Mouse (Mus musculus) ES-E14 (cell line): ENCODE measurements around the gene Tmem110. TPM values are rescaled to one million over a fixed set of nuclear protein-coding genes. Genes with fewer than 3 reads are reported as not detected.

Source experiments
- DNase-seq: peaks from one replicate; pipeline ENCODE4 v3.0.0-alpha.2; 2013; ENCODE audit warnings: low read depth, low spot score
- H3K27ac ChIP-seq: 2 replicates; pipeline ENCODE4 v1.5.1; 2012; ENCODE audit warnings: low read depth, mild to moderate bottlenecking, low read length, moderate library complexity, mixed read lengths; ENCODE audit not compliant: poor library complexity, insufficient read depth, severe bottlenecking
- H3K36me3 ChIP-seq: 2 replicates; pipeline ENCODE4 v1.6.1; 2012; ENCODE audit warnings: mild to moderate bottlenecking, low read length, moderate library complexity, mixed read lengths; ENCODE audit not compliant: control insufficient read depth, poor library complexity, insufficient read depth, severe bottlenecking
- H3K4me1 ChIP-seq, 2 experiments: fragments of 150-350 bp in 1 of 2; sonication (generic) in 1 of 2; 2 replicates each; pipeline ENCODE4 v1.6.1; 2012; ENCODE audit warnings: low read length in 2 of 2, mild to moderate bottlenecking in 1 of 2, mixed read lengths in 1 of 2; ENCODE audit not compliant: control insufficient read depth in 2 of 2, insufficient read depth in 2 of 2, poor library complexity in 1 of 2
- H3K4me3 ChIP-seq, 2 experiments: fragments of 150-350 bp in 1 of 2; sonication (generic) in 1 of 2; 2 replicates each; pipeline ENCODE4 v1.5.1; 2012; ENCODE audit warnings: low read length in 2 of 2, low read depth in 1 of 2, mild to moderate bottlenecking in 1 of 2, mixed read lengths in 1 of 2; ENCODE audit not compliant: insufficient read depth in 1 of 2, poor library complexity in 1 of 2, severe bottlenecking in 1 of 2
- H3K9ac ChIP-seq: 2 replicates; pipeline ENCODE4 v1.6.1; 2012; ENCODE audit warnings: low read depth, mild to moderate bottlenecking, low read length, mixed read lengths; ENCODE audit not compliant: poor library complexity, insufficient read depth, severe bottlenecking
- H3K9me3 ChIP-seq: fragments of 150-350 bp; sonication (generic); 2 replicates; pipeline ENCODE4 v1.6.1; 2012; ENCODE audit warnings: low read depth, mild to moderate bottlenecking, low read length; ENCODE audit not compliant: control insufficient read depth, insufficient read depth
- CHD2 ChIP-seq: IDR thresholded peaks from 2 replicates; pipeline ENCODE4 v1.6.1; 2014; ENCODE audit warnings: mild to moderate bottlenecking, low read depth, low read length, inconsistent platforms
- HCFC1 ChIP-seq: IDR thresholded peaks from 2 replicates; pipeline ENCODE4 v1.6.1; 2012; ENCODE audit warnings: low read length, inconsistent platforms, borderline replicate concordance; ENCODE audit not compliant: insufficient read depth
- MAFK ChIP-seq: IDR thresholded peaks from 2 replicates; pipeline ENCODE4 v1.6.1; 2014; ENCODE audit warnings: mild to moderate bottlenecking, low read depth, low read length, inconsistent platforms; ENCODE audit not compliant: insufficient read depth
- ZC3H11A ChIP-seq: IDR thresholded peaks from 2 replicates; pipeline ENCODE4 v1.6.1; 2012; ENCODE audit warnings: low read depth, mild to moderate bottlenecking, inconsistent platforms, low read length, borderline replicate concordance
- ZNF384 ChIP-seq: IDR thresholded peaks from 2 replicates; pipeline ENCODE4 v1.6.1; 2012; ENCODE audit warnings: low read depth, low read length, inconsistent platforms
- in situ Hi-C, 2 experiments: fragments of 600-800 bp; cut with MboI; formaldehyde crosslinking; loops; one replicate each; pipeline ENCODE4 v1.15.1; 2025; ENCODE audit warnings: low sequenced_read_pairs in 2 of 2, inconsistent platforms in 1 of 2; ENCODE audit not compliant: unreplicated experiment in 2 of 2
- total RNA-seq: library from RNA; depleted of rRNA; stranded (reverse); fragments of 300-350 nt; gene quantifications from 2 replicates; pipeline ENCODE4 v1.2.3, GENCODE M21; 2012; rRNA removed

Tmem110 gene
- total RNA-seq, 1 experiment: 21.8 TPM

DNA sequence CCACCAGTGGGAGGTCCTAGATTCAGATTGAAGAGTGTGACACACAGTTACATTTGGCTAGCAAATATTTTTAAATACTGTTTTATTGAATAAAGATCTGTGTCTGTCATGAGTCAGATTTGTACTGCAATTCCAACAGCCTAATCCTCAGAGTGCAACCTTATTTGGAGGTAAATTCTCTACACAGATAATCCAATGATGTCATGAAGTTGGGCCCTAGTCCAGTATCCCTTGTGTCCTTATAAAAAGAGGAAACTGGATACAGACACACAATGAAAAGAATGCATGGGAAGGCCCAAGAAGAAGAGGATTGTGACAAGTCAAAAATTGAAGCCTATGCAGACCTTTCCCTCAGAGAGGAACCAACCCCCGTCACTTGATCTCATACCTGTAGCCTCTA is 91.1 kb downstream of the Tmem110 start:
- no peak overlapping the region for H3K4me3 ChIP-seq
- H3K27ac ChIP-seq: no peak overlapping the region
- H3K36me3 ChIP-seq: no peaks in the 10 kb centered on the region
- H3K4me1 ChIP-seq: no peaks in the 10 kb centered on the region
- no peak for DNase-seq
- TF ChIP-seq HCFC1 (no peak), ZC3H11A (no peak), MAFK (no peak), ZNF384 (no peak), CHD2 (no peak)
- H3K9me3 ChIP-seq: no peaks in the 10 kb centered on the region
- H3K9ac ChIP-seq: no peak overlapping the region
- in situ Hi-C loops: no loop called here

DNA sequence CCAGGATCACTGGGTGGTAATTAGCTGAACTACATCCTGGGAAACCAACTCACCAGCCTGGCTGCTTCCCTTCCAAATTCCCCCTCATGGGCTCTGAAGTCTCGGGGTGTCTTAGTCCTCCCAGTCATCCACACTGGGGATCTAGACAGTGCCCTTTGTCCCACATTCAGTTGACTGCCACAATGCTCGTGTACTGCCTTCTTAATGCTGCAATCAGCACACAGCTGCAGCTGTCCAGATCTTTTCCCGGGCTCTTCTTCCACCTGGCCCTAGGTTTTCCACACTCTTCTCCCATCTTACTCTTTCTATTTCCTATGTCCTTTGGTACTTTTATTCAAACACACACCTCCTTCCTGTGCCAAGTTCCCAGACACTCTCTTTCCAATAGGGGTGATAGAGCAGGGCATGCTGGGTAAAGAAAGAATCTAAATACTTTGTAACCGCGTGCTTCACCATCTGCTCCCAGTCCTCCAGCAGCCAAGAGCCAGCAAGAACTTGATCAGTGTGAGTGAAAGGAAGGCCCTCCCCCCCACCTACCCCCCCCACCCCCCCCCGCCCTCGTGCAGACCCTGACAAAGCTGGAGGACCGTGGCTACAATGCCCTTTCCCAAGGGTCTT is 96.8 kb downstream of the Tmem110 start:
- Histone ChIP-seq H3K9me3 (no peaks in the 10 kb centered on the region), H3K27ac (no peak overlapping the region), H3K36me3 (no peaks in the 10 kb centered on the region), H3K4me1 (no peaks in the 10 kb centered on the region), H3K9ac (no peak overlapping the region), H3K4me3 (no peak overlapping the region)
- in situ Hi-C loops: no loop called here
- DNase-seq: no peak
- TF ChIP-seq MAFK (no peak), CHD2 (no peak), ZC3H11A (no peak), ZNF384 (no peak), HCFC1 (no peak)

DNA sequence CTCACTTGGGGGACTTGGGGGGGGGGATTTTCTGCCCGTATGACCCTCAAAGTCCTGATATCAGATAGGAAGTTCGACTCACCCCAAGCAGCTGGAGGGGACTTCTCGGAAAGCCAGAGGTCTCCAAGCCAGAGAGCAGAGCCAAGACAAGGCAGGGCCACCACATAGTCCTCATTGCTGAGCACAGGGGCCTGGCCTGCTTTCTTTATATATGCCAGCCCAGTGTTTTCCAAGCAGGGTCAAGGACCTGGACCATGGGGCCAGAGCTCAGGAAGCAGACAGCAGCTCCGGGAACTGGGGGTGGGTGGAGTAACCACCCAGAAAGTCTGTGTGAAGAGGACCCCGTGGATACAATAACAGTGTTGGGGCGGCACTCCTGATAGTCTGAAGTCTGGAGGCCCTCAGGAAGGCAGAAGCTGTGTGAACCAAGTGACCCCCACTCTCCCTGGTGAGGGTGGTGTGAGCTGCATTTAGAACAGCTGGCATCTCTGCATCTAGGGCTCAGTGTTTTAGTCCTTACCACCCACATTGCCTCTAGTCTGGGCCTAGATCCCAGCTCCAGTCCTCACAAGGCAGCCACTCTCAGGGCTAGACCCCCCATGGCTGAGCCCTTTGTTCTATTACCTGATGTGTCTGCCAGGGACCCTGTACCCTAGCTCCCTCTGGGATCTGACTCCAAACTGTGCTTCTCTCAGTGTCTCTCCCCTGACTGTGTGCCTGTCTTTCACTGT is 98.2 kb downstream of the Tmem110 start, which contains the start of gene Itih3:
Gene Itih3 (minus strand): TSS at position 386 of the 731 bp plus-strand sequence.
- TF ChIP-seq HCFC1 (no peak), MAFK (no peak), ZC3H11A (no peak), ZNF384 (no peak), CHD2 (no peak)
- Histone ChIP-seq H3K27ac (no peak within 1 kb of the TSS), H3K9ac (no peak within 1 kb of the TSS)

DNA sequence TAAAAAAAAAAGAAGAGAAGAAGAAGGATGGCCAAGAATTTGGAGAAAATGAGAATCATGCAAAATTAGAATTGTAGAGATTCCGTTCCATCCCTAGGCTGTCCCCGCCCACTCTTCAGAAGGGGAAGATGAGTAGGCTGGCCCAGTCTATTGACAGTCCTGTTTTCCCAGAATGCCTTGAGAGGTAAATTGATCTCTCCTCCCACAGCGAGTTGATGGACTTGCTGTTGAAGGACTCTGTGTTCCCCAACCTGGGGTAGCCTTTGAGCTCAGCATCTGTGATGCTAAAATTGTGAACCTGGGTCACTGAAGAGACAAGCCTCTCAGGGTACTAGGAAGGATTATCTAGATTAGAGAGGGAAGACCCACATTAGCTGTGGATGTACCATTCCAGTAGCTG is 100.1 kb downstream of the Tmem110 start:
- no peak overlapping the region for H3K9ac ChIP-seq
- TF ChIP-seq ZC3H11A: no peak
- no peak for TF ChIP-seq MAFK
- TF ChIP-seq ZNF384: no peak
- TF ChIP-seq CHD2: no peak
- no peak for TF ChIP-seq HCFC1
- no peak overlapping the region for H3K27ac ChIP-seq
- no peak overlapping the region for H3K4me3 ChIP-seq
- H3K4me1 ChIP-seq: no peaks in the 10 kb centered on the region
- no peak for DNase-seq
- H3K36me3 ChIP-seq: no peaks in the 10 kb centered on the region
- in situ Hi-C loops: no loop called here
- no peaks in the 10 kb centered on the region for H3K9me3 ChIP-seq

More for the DNA sequence above, 98.2 kb downstream of the Tmem110 start, which contains the start of gene Itih3:
- Histone ChIP-seq H3K9me3 (no peaks in the 10 kb centered on the region), H3K36me3 (no peaks in the 10 kb centered on the region), H3K4me1 (no peaks in the 10 kb centered on the region), H3K4me3 (no peak within 1 kb of the TSS)
- DNase-seq: no peak
- in situ Hi-C loops: no loop called here

Other genes with a start within 250 kb of the Tmem110 start
- gene Prkcd, start 199.4 kb upstream of the Tmem110 start, total RNA-seq: 43.8 and 60.3 TPM in 2 replicates
- gene Rft1, start 171.2 kb upstream of the Tmem110 start, total RNA-seq: 15.7 and 22.4 TPM in 2 replicates
- gene Sfmbt1, start 110.7 kb upstream of the Tmem110 start, total RNA-seq: 5.6 and 7.0 TPM in 2 replicates
- 0.58 and 0.74 TPM in 2 replicates for gene Mustn1, start 53.6 kb downstream of the Tmem110 start, total RNA-seq
- 0.18 TPM in 1 of 2 replicates, not detected in the other for gene Itih4, start 60.9 kb downstream of the Tmem110 start, total RNA-seq
- gene Itih3, start 98.2 kb downstream of the Tmem110 start, total RNA-seq: 0.16 and 0.40 TPM in 2 replicates
- 0.04 TPM in 1 of 2 replicates, not detected in the other for gene Itih1, start 117.7 kb downstream of the Tmem110 start, total RNA-seq
- gene Nek4, start 125.8 kb downstream of the Tmem110 start, total RNA-seq: 15.0 and 16.8 TPM in 2 replicates
- gene Glt8d1, start 175.8 kb downstream of the Tmem110 start, total RNA-seq: 22.4 and 25.4 TPM in 2 replicates
- gene Spcs1, start 176.1 kb downstream of the Tmem110 start, total RNA-seq: 161 and 182 TPM in 2 replicates
- gene Pbrm1, start 193.5 kb downstream of the Tmem110 start, total RNA-seq: 57.2 and 58.9 TPM in 2 replicates
- gene Gnl3, start 193.6 kb downstream of the Tmem110 start, total RNA-seq: 377 and 427 TPM in 2 replicates